Mouse (Mus musculus) embryo, embryonic 11.5 days (tissue): ENCODE data around the gene Serpina7.

ENCODE experiments used
- DNase-seq: peaks from one replicate; pipeline ENCODE4 v3.0.0-alpha.2; 2012; ENCODE audit warnings: low read depth, low spot score

Gene Serpina7

DNA sequence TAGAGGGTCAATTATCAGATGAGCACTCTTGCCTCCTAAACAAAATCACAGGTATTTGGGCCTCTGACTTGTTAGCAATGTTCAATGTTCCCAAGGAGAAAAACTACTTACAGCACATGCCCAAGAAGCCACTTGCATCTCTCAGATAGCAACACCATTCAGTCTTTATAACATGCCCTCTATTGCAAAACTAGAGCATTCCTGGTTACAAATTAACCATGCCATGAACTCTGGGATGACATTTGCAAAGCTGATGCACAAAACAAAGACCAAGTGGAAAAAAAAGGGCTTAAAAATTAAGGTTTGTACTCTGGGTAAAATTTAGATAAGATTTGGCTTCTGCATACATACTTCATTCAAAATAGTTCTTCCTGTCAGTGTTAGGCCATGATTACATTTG lies at the start of gene Serpina7:
Gene Serpina7, minus strand, starts transcription at position 160 of the 400 bp plus-strand sequence.
- no peak for DNase-seq

GRCm38 (mm10) chrX:139134031-139134430 lies 49.0 kb upstream of the Serpina7 start:
- no peak for DNase-seq

- DNase-seq, result no peak
Measured at GRCm38 (mm10) chrX:139097197-139097596, 12.2 kb upstream of the Serpina7 start.

GRCm38 (mm10) chrX:139085943-139086342 lies 907 bp upstream of the Serpina7 start, which contains the start of gene 4930513O06Rik:
4930513O06Rik (plus strand) TSS chrX:139086243.
- no peak for DNase-seq

DNA sequence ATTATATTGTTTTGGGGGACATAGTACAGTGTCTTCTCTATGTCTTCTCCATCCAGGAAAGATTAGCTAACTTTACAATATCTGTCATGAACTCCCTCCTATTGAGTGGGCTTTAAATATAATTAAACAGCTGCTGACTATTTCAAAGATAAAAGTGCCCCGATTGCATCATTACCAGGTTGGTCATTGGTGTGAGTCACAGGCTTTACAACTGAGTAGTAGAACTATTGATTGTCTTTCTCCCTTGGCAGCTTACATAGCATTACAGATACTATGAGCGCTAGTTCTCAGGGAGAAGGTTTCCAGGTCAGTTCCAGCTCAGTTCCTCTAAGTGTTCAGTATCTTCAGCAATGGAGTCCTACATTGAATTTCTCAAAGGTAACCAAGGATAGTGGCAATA lies 6.5 kb downstream of the Serpina7 start:
- DNase-seq, result no peak

DNA sequence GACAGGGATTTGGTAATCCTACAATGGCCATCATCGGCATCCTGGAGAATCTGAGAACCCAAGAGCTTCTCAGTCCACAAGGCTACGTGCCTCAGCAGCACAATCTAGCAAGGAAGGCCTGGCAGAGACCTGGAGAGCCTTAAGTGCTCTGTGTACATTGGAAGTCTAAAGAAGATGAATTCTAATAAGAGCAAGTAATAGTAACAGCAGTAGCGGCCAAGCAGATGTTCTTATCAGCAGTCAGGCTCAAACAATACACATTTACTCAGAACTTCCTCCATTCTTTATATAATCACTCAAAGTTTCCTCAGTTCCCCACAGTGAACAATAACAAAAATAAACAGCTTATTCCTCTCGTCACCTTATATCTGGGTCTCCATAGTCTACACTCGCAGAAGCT lies 21.0 kb downstream of the Serpina7 start:
- DNase-seq, result no peak

- DNase-seq, result no peak
Measured at GRCm38 (mm10) chrX:139053149-139053548, 31.9 kb downstream of the Serpina7 start.

- DNase-seq, result no peak
Measured at GRCm38 (mm10) chrX:139051976-139052375, 33.1 kb downstream of the Serpina7 start.

GRCm38 (mm10) chrX:139041148-139041547 lies 43.9 kb downstream of the Serpina7 start:
- DNase-seq, result no peak

- DNase-seq, result no peak
Measured at GRCm38 (mm10) chrX:139039314-139039713, 45.7 kb downstream of the Serpina7 start.

DNA sequence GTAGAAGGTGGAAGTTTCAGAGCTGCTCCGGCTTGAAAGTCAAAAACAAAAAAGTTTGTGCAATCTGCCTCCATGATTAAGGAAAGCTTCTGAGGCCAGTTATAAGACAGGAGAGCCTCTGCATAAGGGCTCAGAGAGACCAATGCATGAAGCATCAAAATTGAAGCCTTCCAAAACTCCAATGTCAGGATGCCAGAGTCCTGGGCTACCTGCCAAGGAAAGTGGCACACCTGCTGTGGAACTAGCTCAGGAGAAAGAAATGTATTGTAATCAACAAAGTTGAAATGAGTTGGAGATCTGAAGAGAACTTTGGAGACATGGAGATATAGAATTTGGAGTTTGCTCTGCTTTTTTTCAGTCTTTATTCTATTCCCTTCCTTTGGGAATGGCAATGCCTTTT lies 47.4 kb downstream of the Serpina7 start:
- no peak for DNase-seq
